Mouse (Mus musculus) MN1 (cell line): Measurements from ENCODE around the gene Irf2bp2.
"Not testable (repeated sequence)": the region's sequence is repeated elsewhere in the genome, so short reads cannot be mapped to it uniquely, and the experiment has no call there.

Experiments
- DNase-seq: peaks from one replicate; pipeline ENCODE4 v3.0.0-alpha.2; 2016; ENCODE audit warnings: low spot score

The Irf2bp2 gene

DNA sequence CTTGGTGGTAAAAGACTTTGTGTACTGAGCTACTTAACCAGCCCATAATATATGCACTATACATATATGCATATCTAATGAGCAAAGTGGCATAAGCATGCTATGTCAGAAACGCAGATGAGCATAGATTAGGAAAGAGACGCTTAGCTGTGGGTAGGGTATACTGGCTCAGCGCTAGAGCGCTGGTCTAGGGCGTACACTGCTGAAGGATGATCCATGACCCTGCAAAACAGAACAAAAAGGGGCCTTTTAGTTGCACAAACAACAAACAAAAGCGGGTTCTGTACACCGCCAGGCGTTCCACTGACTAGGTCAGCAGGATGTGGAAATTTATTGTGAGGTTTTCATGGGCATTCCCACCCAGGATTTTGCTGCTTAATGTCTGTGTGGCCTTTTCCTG lies 8.9 kb upstream of the Irf2bp2 start:
- DNase-seq: no peak

DNA sequence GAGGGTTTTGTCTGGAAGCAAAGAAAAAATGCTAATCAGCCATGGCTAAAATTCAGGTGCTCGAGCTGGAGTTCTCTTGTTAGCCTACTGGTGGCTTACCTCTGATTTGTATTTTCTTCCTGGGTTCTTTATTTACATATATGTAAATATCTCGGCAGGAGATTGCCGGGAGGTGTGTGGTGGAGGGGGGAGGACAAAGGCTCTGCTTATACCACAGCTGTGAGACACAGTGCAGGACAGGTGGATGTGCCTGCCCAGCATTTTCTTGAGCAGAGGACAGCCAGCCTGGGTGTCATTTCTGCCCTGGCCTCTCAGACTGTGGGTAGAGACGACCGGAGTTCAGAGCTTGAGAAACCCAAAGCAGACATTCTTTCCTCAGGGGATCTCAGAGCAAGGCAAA lies 7.5 kb upstream of the Irf2bp2 start:
- no peak for DNase-seq

- peak; percentile 71 for DNase-seq
These were observed 7.0 kb upstream of the Irf2bp2 start for GRCm38 (mm10) chr8:126600816-126601243.

GRCm38 (mm10) chr8:126600388-126600787 lies 6.6 kb upstream of the Irf2bp2 start:
- not testable (repeated sequence) for DNase-seq

DNA sequence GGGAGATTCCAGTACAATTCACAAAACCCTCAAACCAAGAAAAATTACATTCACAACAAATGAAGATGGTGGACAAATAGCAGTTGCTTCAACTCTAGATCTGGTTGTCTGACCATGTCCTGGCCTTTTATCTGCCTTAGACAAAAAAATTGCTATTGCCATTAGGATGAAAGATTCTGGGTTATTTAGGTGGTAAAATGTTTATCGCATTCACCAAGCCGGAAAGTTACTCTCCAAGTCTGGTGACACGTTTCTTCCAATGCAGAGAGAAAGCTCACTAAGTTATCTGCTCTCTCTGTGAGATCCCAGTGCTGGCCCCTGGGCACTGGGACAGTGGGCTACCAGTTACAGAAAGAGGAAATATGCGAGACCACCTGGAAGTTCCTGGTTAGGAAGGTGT lies 5.5 kb upstream of the Irf2bp2 start:
- DNase-seq: no peak

DNA sequence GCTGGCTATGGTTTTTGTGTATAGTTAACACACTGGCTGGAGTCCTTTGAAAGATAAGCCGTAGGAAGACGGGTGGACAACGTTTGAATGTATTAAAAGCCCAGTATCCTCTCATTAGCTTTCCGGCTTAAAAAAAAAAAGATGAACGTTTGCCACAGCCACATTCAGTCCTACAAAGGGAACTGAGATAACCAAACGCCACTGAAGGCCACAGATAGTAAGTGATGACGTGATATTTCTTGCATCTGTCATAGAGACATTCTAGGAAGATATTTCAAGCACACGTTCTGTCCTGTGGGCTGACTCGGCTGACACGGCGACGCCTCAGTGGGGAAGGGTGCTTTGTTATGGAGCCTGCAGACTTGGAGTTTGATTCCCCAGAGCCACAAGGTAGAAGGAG lies 4.4 kb upstream of the Irf2bp2 start:
- no peak for DNase-seq

GRCm38 (mm10) chr8:126596721-126597120 lies 2.9 kb upstream of the Irf2bp2 start:
- DNase-seq: no peak

- DNase-seq: peak; percentile 99
These were observed 2.4 kb upstream of the Irf2bp2 start for GRCm38 (mm10) chr8:126596097-126596634.

DNA sequence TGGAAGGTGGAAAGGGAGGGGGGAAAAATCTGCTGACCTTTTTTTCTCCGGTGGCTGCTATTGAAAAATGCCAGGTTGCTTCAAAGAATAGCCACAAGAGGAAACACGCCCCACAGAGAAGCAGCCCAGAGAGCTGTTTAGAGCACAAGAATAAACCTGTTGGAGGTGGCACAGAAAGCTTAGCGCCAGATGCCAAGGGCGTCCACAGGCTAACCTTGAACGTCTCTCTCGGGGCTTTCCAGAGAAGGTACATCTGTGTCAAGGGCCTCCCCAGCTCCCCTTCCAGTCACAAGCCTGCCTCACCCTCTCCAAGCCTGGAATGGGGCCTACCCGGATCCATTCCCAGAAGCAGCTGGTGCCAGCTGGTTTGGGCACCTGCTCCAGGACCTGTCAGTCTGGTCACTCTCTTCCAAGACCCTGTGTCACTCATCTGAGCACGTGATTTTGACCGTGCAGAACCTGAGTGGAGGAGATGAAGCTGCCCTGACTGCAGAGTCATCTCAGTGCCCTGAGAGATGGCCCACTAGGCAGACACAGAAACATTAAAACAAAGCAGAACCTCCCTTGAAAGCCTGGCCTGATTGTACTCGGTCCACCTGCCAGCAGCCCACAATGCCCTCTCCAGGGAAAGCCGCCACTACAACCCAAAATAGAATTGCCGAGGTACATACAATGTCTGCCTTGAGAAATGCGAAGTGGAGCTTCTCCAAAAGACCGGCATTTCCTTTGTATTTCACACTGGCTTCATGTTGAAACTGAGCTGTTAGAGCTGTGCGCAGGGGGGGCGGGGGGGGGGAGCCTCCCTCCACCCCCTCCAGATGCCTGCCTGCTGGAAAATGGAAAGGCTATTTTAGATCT lies 1.6 kb upstream of the Irf2bp2 start:
- DNase-seq: peak; percentile 88

- DNase-seq: peak; percentile 100
These were observed 755 bp upstream of the Irf2bp2 start for GRCm38 (mm10) chr8:126594481-126595000.

GRCm38 (mm10) chr8:126592771-126593571 lies 815 bp downstream of the Irf2bp2 start:
- DNase-seq: peak; percentile 73

GRCm38 (mm10) chr8:126592381-126592770 lies 1.4 kb downstream of the Irf2bp2 start:
- DNase-seq: peak; percentile 50

DNA sequence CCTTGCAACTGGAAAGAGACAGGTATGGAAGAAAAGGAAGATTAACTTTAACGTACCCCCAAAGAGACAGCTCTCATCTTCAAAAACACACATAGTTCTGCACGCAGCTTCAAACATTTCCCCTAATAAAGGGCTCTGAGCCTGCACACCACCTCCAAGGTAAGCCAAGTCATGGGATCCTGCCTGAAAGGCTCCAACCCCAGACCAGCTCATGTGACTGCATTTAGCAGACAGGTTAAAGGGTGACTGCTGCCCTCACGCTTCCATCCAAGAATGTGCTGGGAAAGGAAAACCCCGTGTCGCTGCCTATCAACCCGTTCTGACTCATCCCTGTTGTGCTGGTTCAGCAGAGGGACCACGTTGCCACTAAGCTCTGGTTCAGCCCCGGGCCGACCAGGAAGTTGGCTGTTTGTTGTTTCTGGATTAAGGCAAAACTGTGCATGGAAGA lies 1.9 kb downstream of the Irf2bp2 start:
- DNase-seq: peak; percentile 87

- peak; percentile 72 for DNase-seq
These were observed 2.5 kb downstream of the Irf2bp2 start for GRCm38 (mm10) chr8:126591141-126591820.

- no peak for DNase-seq
These were observed 3.2 kb downstream of the Irf2bp2 start for GRCm38 (mm10) chr8:126590599-126590998.

DNA sequence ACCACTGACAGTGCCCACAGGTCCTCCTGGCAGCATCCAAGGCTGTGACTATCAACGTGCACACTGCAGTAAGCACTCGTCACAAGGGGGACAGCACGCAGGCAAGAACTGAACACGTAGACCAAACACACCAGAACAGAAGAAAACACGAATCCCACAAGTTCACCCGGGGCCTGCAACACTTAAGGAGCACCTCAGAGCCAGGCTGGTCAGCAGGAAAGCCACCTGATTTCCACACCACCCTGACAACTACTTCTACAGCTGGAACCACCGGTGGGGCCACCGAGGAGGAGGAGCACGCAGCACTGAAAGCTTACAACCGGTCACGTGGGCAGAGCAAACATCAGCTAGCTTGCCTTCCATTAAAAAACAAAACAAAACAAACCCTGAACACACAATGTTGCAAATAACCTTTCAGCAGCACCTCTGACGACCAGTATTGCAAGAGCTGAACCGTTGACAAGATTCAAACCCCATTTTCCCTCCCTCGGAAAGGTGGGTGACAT lies 3.7 kb downstream of the Irf2bp2 start:
- peak; percentile 68 for DNase-seq

DNA sequence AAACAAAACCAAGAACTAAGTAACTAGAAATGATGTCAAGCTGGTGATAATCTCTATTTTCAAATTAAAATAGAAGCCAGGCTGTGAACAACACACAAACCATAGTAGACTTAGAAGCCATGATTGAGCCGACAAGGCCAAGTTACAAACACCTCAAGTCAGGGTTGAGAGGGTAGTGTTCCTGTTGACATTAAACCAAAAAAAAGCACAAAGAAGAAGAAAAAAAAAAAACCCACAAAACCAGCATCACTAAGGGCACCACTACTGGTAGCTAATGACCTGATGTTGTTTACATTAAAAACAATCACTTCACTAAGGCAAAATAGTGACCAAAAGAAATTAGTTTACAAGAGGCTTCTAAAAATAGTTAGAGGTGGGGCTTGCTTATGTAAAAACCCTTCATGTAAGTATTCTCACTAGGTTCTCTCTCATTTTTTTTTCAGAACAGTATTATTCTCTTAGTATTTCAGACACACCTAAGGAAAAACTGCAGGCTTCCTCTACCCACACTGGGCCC lies 4.2 kb downstream of the Irf2bp2 start:
- peak; percentile 67 for DNase-seq

GRCm38 (mm10) chr8:126588636-126589506 lies 4.9 kb downstream of the Irf2bp2 start:
- peak; percentile 63 for DNase-seq

GRCm38 (mm10) chr8:126587836-126588503 lies 5.8 kb downstream of the Irf2bp2 start:
- peak; percentile 59 for DNase-seq
